9 mouse cellular contexts compared by ENCODE assay signal in the genomic region with DNA sequence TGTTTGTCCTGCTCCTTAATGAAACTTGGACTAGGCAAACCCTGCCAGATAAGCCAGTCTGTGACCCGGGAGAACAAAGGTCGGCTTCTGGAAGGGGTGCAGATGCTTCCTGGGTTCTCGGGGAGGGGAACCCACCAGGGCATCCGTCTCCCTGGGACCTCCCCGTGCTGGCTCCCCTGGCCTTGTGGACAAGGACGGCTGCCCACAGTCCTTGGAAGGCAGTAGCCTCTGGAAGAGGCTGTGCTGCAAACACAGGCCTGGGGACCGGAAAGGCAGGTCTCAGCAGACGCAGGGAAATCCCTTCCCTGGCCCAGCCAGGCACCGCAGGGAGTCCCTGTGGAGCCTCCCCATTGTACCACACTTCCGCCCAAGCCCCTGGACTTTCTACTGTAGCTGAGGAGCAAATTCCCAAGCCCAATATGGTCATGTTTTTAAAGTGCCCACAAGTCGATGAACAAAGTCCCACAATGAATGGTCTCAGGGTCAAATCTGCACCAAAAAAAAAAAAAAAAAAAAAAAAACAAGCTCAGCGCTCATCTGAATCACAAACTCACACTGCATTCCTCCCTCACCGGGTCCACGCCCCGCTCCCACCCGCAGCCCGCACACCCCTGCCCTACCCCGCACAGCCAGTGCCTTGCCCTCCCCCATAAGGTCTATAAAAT. TPM values are rescaled to one million over a fixed set of nuclear protein-coding genes. Genes with fewer than 3 reads are reported as not detected.
DNase-seq lines count a peak whose midpoint lies in the region; ATAC-seq and TF ChIP-seq lines count a peak whose summit lies in the region.
"Had no signal": no experiment of that assay in that cellular context is flagged by ENCODE, and none has a peak within 500 bp of the region (broad histone marks: within the 10 kb centered on the region; RNA-seq: fewer than 3 reads in every experiment).

No protein-coding gene starts in this region.

- H3K36me3 ChIP-seq in forebrain, embryonic 14.5 days (ENCODE audit: control insufficient read depth, insufficient read depth, low read length) = no peaks in the 10 kb centered on the region
- no peaks in the 10 kb centered on the region for H3K36me3 ChIP-seq in forebrain, embryonic 15.5 days
- no peaks in the 10 kb centered on the region for H3K36me3 ChIP-seq in embryonic facial prominence, embryonic 15.5 days
- no peaks in the 10 kb centered on the region for H3K36me3 ChIP-seq in hindbrain, embryonic 16.5 days (ENCODE audit: control insufficient read depth, insufficient read depth, low read length)
- H3K36me3 ChIP-seq in liver, postnatal 0 days (replicated peaks; ENCODE audit: insufficient read depth, low read length) = no peaks in the 10 kb centered on the region
- no peaks in the 10 kb centered on the region for H3K36me3 ChIP-seq in testis, adult 2 months (ENCODE audit: control insufficient read depth, insufficient read depth, low read length)

- H3K27ac ChIP-seq in forebrain, embryonic 14.5 days (ENCODE audit: low read depth, low read length) = no peak overlapping the region
- no peak overlapping the region for H3K27ac ChIP-seq in forebrain, embryonic 15.5 days (replicated peaks)
- H3K27ac ChIP-seq in embryonic facial prominence, embryonic 15.5 days (replicated peaks) = no peak overlapping the region; the same call in 1 of the 2 replicates
- peak overlapping the region; percentile 55 for H3K27ac ChIP-seq in hindbrain, embryonic 16.5 days (ENCODE audit: low read depth, low read length)
- no peak overlapping the region for H3K27ac ChIP-seq in liver, postnatal 0 days (ENCODE audit: low read depth)
- no peak overlapping the region for H3K27ac ChIP-seq in testis, adult 2 months (ENCODE audit: control insufficient read depth, insufficient read depth, low read depth, low read length)

- no peaks in the 10 kb centered on the region for H3K27me3 ChIP-seq in forebrain, embryonic 14.5 days (replicated peaks; ENCODE audit: control insufficient read depth, insufficient read depth, low read length)
- H3K27me3 ChIP-seq in forebrain, embryonic 15.5 days = no peaks in the 10 kb centered on the region
- no peaks in the 10 kb centered on the region for H3K27me3 ChIP-seq in embryonic facial prominence, embryonic 15.5 days
- H3K27me3 ChIP-seq in hindbrain, embryonic 16.5 days (replicated peaks; ENCODE audit: control insufficient read depth, insufficient read depth, low read length) = no peaks in the 10 kb centered on the region
- H3K27me3 ChIP-seq in liver, postnatal 0 days (ENCODE audit: insufficient read depth, low read length) = no peaks in the 10 kb centered on the region
- H3K27me3 ChIP-seq in testis, adult 2 months (ENCODE audit: control insufficient read depth, insufficient read depth, low read length) = no peaks in the 10 kb centered on the region

- peak; percentile 22 for DNase-seq in forebrain, embryonic 14.5 days (ENCODE audit: low spot score)
- peak; percentile 20 for DNase-seq in liver, postnatal 0 days
- no peak for DNase-seq in urinary bladder, adult 18-20 months (ENCODE audit: low spot score in 2 of 2)
- no peak for DNase-seq in cerebellum, postnatal 36 days

- no peaks in the 10 kb centered on the region for H3K4me1 ChIP-seq in forebrain, embryonic 14.5 days (ENCODE audit: control insufficient read depth, insufficient read depth, low read length)
- H3K4me1 ChIP-seq in forebrain, embryonic 15.5 days = 0 out of 2 replicates have a peak, but pooled peaks cover 3% of the 10 kb centered on the region
- H3K4me1 ChIP-seq in embryonic facial prominence, embryonic 15.5 days = peaks cover 8% of the 10 kb centered on the region; the same call in 1 of the 2 replicates
- H3K4me1 ChIP-seq in hindbrain, embryonic 16.5 days (ENCODE audit: control insufficient read depth, insufficient read depth, low read depth, low read length) = no peaks in the 10 kb centered on the region; the same call in 1 of the 2 replicates
- no peaks in the 10 kb centered on the region; the same call in 1 of the 2 replicates for H3K4me1 ChIP-seq in liver, postnatal 0 days (ENCODE audit: insufficient read depth)
- H3K4me1 ChIP-seq in testis, adult 2 months (ENCODE audit: control insufficient read depth, insufficient read depth, low read length) = peaks cover 4% of the 10 kb centered on the region; the same call in 1 of the 2 replicates

- TF ChIP-seq POLR2A in testis, adult 2 months (IDR thresholded peaks at IDR 0.05; ENCODE audit: control insufficient read depth, low read depth, low read length) = no peak

- ATAC-seq in forebrain, embryonic 14.5 days = no peak
- ATAC-seq in forebrain, embryonic 15.5 days (replicated peaks) = no peak
- ATAC-seq in embryonic facial prominence, embryonic 15.5 days (ENCODE audit: insufficient number of reproducible peaks, low FRiP score, low TSS enrichment, low read depth) = peak; percentile 58; the same call in 1 of the 2 replicates
- no peak for ATAC-seq in hindbrain, embryonic 16.5 days
- ATAC-seq in liver, postnatal 0 days = peak; percentile 41

- H3K4me3 ChIP-seq in forebrain, embryonic 14.5 days (ENCODE audit: low read depth, low read length) = no peak overlapping the region
- no peak overlapping the region for H3K4me3 ChIP-seq in forebrain, embryonic 15.5 days
- no peak overlapping the region for H3K4me3 ChIP-seq in embryonic facial prominence, embryonic 15.5 days (replicated peaks)
- H3K4me3 ChIP-seq in hindbrain, embryonic 16.5 days (ENCODE audit: low read length) = no peak overlapping the region
- H3K4me3 ChIP-seq in liver, postnatal 0 days (ENCODE audit: low read depth, low read length) = no peak overlapping the region
- peak overlapping the region; percentile 59 for H3K4me3 ChIP-seq in testis, adult 2 months (ENCODE audit: control insufficient read depth, low read depth, low read length)

- no peak for TF ChIP-seq CTCF in liver, postnatal 0 days (IDR thresholded peaks at IDR 0.05; ENCODE audit: low read depth)
- TF ChIP-seq CTCF in testis, adult 2 months (IDR thresholded peaks at IDR 0.05; ENCODE audit: control insufficient read depth, insufficient read depth, insufficient replicate concordance, low read depth, low read length) = no peak

- TF ChIP-seq EP300 in liver, postnatal 0 days (IDR thresholded peaks at IDR 0.05; ENCODE audit: low read depth) = no peak

- 29% methylated on average over 18 of the region's 18 CpGs for WGBS in forebrain, embryonic 14.5 days
- 35% methylated on average over 18 of the region's 18 CpGs for WGBS in forebrain, embryonic 15.5 days
- 26% methylated on average over 18 of the region's 18 CpGs for WGBS in embryonic facial prominence, embryonic 15.5 days
- 31% methylated on average over 18 of the region's 18 CpGs for WGBS in hindbrain, embryonic 16.5 days
- WGBS in liver, postnatal 0 days (ENCODE audit: insufficient replicate concordance) = 29% methylated on average over 18 of the region's 18 CpGs

- H3K9ac ChIP-seq in forebrain, embryonic 14.5 days (ENCODE audit: low read length) = no peak overlapping the region
- H3K9ac ChIP-seq in forebrain, embryonic 15.5 days (replicated peaks) = no peak overlapping the region
- no peak overlapping the region for H3K9ac ChIP-seq in embryonic facial prominence, embryonic 15.5 days
- no peak overlapping the region for H3K9ac ChIP-seq in hindbrain, embryonic 16.5 days (ENCODE audit: low read depth, low read length)
- no peak overlapping the region for H3K9ac ChIP-seq in liver, postnatal 0 days (replicated peaks)

- no peak overlapping the region for H3K4me2 ChIP-seq in forebrain, embryonic 14.5 days (ENCODE audit: low read length)
- H3K4me2 ChIP-seq in forebrain, embryonic 15.5 days (replicated peaks) = no peak overlapping the region
- H3K4me2 ChIP-seq in embryonic facial prominence, embryonic 15.5 days (replicated peaks) = no peak overlapping the region
- no peak overlapping the region for H3K4me2 ChIP-seq in hindbrain, embryonic 16.5 days (ENCODE audit: low read length)
- no peak overlapping the region for H3K4me2 ChIP-seq in liver, postnatal 0 days (ENCODE audit: low read depth, low read length)

- no peaks in the 10 kb centered on the region for H3K9me3 ChIP-seq in forebrain, embryonic 14.5 days (replicated peaks; ENCODE audit: control insufficient read depth, low read length)
- H3K9me3 ChIP-seq in forebrain, embryonic 15.5 days = no peaks in the 10 kb centered on the region
- H3K9me3 ChIP-seq in embryonic facial prominence, embryonic 15.5 days (replicated peaks) = no peaks in the 10 kb centered on the region
- H3K9me3 ChIP-seq in hindbrain, embryonic 16.5 days (ENCODE audit: control insufficient read depth, low read length) = no peaks in the 10 kb centered on the region
- H3K9me3 ChIP-seq in liver, postnatal 0 days (ENCODE audit: low read length) = no peaks in the 10 kb centered on the region

RNA-seq across cellular contexts. Expression of a gene that starts 53.5 kb away (rescaled TPM):
- not detected in 2 replicates for polyA plus RNA-seq in forebrain, embryonic 14.5 days (2014; fragmentation: Nextera tagmentation; extraction: Ambion mirVana)
- polyA plus RNA-seq in forebrain, embryonic 15.5 days (2015; fragmentation: Nextera tagmentation; extraction: Ambion mirVana) = not detected in 2 replicates
- polyA plus RNA-seq in embryonic facial prominence, embryonic 15.5 days (2015; fragmentation: Nextera tagmentation; extraction: Ambion mirVana) = not detected in 2 replicates
- not detected in 2 replicates for polyA plus RNA-seq in hindbrain, embryonic 16.5 days (2015; fragmentation: Nextera tagmentation; extraction: Ambion mirVana)
- not detected in 2 replicates for polyA plus RNA-seq in liver, postnatal 0 days (2015; fragmentation: Nextera tagmentation; extraction: Ambion mirVana)
- 212 and 222 TPM in 2 replicates for polyA plus RNA-seq in testis, adult 2 months (2012; rRNA removed)
- polyA plus RNA-seq: C2C12 had no signal

Comparison
In these comparisons a context has a peak if more than half of its experiments do, and no peak if none do; other contexts are left out.
1. ATAC-seq: peak in embryonic facial prominence, embryonic 15.5 days (single experiment) and liver, postnatal 0 days (single experiment); none in forebrain, embryonic 14.5 days (single experiment), forebrain, embryonic 15.5 days (single experiment) and hindbrain, embryonic 16.5 days (single experiment).
2. DNase-seq: peak in forebrain, embryonic 14.5 days (single experiment) and liver, postnatal 0 days (single experiment); none in urinary bladder, adult 18-20 months (0 of 2) and cerebellum, postnatal 36 days (0 of 2).
3. RNA of a gene that starts 53.5 kb away (polyA plus RNA-seq): 212 to 222 TPM in testis, adult 2 months; not detected in hindbrain, embryonic 16.5 days, not detected in forebrain, embryonic 14.5 days, not detected in forebrain, embryonic 15.5 days, not detected in embryonic facial prominence, embryonic 15.5 days and not detected in liver, postnatal 0 days; every median in the first group is over 100 times any median in the second.